Mouse (Mus musculus): ENCODE data around the gene Spo11.

Gene Spo11

DNA sequence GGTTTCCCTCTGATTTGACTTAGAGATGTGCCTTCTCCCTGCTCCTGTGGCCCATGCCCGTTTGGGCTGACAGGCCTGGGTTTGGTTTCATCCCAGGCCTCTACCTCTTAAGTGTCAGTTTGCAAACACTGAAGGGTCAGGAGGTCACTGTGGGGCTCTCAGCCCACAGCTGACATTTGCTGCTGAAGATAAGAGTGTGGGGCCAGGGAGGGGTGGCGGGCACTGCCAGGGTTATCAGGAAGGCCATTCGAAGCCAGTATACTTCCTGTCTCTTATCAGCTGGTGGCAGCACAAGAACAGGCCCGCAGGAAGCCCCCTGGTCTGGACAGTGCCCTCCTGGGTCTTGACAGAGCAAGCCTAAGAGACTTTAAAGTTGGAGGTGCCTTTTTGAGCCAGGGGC lies 57.5 kb downstream of the Spo11 start:
- peak in 1 of 2 experiments; percentile 11 for DNase-seq

DNA sequence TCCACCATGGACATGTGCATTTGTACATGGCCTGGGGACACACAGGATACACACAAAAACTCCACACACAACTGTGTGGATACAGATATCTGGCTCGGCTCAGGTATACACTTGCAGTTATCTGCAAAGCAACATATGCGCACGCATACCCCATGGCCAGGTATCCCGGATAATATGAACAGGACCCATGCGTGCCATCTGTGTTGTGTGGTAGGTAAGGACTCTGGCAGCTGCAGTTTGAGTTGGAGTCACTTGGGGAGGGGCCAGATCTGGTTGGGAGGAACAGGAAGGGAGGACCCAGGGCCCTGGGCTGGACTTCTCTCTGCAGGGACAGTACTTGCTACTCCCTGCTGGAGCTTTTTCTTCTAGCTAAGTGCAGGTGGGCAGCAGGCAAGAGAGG lies 58.2 kb downstream of the Spo11 start:
- DNase-seq, result no peak

DNA sequence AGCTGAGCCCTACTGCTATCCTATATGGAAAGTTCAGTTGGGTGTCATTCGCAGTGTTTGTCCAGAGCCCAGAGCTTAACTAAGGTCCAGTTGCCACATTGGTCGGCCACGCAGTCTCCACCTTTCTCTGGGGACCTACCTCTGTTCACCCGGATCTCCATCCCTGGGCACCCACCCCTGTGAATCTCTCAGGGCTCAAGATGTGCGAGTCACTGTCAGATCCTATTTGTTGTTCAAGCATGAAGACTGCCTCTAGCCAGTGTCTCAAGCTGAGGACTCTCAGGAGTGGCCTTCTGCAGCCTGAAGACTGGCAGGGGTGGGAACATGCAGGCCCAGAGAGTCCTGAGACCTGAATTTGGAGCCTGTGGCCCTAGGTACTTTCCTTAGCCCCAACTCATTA lies 58.6 kb downstream of the Spo11 start:
- no peak for DNase-seq

DNA sequence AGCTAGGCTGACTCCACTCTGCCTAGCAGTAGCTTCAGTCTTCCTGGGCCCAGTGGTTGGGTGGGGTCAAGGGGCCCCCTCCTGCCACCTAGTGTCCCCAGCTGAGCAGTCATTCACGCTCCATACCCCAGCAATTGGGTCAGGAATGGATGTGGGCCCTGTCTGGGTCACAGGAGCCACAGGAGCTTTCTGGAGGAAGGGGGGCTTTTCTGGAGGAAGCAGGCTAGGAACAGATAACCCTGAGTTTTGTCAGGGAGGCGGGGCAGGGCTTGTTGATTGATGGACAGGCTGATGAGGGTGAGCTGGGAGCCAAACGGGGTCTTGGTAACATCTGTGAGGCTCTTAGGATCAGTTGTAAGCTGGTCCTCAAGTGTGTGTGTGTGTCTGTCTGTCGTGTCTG lies 59.1 kb downstream of the Spo11 start:
- DNase-seq, result no peak

DNA sequence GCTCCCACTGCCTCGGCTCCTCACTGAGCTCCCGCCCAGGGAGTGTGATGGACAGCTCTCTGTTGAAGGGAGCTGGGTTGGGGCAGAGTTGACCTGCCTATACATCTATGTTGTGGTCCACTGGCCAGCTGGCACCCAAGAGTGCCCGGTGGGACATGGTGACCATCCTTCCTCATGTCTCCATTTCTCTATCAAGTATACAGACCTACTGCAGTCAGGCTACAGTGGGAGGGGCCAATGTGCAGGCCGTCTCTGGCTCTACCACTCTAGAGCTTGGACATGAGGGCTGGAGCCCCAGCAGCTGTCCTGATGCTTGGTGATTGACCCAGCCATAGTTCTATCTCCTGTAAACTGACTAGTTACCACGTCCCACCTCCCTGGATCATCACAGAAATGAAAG lies 59.8 kb downstream of the Spo11 start:
- no peak for DNase-seq

DNA sequence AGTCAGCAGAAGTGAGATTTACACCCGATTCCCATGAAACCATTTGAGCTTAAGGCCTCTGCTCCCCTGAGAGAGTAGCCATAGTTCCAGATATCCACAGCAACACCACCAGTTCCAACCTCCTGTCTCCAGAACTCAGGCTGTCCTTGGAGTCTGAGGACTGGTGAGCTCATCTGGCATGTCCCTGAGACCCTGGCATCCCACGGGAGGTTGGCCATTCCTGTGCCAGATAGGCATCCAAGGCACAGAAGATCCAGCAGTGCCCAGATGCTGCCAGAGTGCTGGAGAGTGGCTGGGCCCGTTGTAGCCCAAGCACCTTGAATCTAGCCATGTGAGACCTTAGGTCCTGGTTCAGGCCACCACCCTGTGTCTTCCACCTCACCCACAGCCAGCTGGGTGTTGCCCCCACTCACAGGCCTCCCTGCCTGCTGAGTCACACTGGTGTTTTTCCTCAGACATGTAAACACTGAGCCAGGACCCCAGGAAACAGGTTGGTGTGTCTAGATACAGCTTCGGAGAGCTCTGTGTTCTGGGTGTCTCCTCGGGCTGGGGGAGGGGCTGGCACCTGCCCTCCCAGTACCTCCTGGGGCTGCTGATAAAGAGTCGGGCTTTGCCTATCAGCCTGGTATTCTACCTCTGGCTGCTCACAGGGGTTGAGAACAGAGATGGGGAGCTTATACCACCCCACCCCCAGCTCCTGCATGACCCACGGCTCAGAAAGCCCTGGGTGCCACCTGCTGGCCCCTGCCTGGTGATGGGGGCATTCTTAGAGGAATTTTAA lies 60.5 kb downstream of the Spo11 start:
- DNase-seq, result peak in 1 of 2 experiments; percentile 78

DNA sequence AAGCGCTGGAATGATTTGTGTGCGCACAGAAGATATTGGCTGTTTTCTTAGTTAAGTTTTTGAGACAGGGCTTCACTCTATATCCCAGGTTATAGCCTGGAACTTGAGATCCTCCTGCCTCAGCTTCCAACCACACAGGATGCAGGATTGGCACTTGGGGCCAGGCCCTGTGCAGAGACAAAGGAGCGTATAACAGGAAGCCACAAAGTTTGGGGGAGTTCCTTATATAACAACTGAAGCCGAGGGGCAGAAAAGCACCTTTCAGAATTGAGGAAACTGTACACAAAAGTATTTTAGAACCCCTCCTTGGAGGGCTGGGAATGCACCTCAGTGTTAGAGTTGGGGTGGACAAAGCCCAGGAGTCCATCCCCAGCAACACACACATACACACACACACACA lies 61.5 kb downstream of the Spo11 start:
- DNase-seq, result no peak

DNA sequence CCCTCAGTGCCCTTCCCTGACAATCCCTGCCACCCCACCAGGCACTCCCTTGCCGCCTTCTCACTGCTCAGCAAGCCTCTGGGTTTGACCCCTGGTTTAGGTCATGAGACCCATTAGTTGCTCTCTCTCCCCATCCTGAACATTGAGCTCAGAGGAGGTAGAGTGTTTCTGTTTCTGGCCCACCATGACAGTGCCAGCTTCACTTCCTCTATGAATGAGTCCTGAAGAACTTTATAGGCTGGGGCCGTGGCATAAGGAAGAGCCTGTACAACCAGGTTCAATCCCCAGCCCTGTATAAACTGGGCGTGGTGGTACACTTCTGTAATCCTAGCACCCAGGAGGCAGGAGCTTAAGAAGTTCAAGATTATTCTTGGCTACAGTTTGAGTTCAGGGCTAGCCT lies 63.3 kb downstream of the Spo11 start:
- no peak for DNase-seq

DNA sequence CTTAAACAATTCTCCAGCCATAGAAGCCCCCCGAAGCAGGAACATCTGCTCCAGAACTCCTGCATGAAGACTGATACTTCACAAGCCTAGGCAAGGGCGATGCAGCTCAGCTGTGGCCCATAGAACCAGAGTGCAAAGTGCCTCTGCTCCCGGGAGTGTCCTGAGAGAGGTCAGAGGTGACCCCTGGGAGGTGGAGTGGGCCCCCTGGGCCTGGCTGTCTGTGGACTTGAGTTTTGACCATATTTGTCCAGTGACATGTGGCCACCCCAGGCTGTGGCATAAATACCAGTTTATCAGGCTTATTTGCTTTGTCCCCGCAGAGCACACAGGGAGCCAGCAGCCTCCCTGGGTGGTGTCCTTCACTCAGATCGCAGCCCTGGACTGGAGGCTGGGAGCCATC lies 63.7 kb downstream of the Spo11 start:
- no peak for DNase-seq

DNA sequence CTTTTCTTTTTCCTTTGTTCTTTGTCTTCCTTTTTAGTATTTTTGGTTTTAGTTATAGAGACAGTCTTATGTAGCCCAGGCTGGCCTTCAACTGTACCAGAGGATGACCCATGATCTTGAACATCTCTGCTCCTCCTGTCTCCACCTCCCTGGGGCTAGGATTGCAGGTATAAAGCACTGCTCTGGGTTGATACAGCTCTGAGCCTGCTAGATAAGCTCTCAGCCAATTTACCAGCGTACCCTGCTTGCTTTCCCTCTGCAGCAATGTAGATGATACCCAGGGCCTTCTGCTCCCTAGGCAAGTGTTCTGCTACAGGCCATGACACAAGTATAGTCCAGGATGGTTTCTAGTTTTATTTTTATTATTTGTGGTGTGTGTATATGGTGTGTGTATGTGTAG lies 64.4 kb downstream of the Spo11 start:
- no peak for DNase-seq

DNA sequence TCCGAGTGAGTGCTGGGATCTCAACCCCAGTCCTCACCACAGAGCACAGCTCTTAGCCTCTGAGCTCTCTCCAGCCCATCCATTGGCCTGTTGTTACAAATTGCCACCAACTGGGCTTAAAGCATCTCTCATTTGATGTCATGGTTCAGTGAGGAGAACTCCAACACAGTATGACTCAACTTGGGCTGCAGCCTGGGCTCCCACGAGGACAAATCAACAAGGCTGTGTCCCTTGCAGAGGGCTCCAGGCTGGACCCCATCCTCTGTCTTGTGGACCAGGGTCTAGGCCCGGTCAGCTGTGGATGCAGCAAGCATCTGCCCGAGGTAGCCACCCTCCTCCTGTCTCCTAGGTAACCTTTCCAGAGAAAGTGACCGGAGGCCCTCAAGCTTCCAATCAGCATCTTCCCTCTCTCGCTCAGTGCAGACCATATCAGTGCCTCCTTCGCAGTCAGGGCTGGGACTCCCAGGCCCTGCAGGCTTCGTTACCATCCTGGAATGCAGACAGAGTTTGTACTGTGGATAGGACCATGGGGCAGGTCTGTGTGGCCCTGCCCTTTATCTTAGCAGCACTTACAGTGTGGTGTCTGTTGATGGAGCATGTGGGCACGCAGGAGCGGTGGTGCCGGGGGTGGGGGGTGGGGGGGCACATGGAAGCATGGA lies 65.1 kb downstream of the Spo11 start:
- no peak for DNase-seq
